Mouse (Mus musculus): ENCODE results near the gene Abhd14b. TPM values are rescaled to one million over a fixed set of nuclear protein-coding genes. Genes with fewer than 3 reads are reported as not detected.

Gene Abhd14b
- total RNA-seq, 2 experiments from 2014 or later, result 25.2 to 45.0 TPM

DNA sequence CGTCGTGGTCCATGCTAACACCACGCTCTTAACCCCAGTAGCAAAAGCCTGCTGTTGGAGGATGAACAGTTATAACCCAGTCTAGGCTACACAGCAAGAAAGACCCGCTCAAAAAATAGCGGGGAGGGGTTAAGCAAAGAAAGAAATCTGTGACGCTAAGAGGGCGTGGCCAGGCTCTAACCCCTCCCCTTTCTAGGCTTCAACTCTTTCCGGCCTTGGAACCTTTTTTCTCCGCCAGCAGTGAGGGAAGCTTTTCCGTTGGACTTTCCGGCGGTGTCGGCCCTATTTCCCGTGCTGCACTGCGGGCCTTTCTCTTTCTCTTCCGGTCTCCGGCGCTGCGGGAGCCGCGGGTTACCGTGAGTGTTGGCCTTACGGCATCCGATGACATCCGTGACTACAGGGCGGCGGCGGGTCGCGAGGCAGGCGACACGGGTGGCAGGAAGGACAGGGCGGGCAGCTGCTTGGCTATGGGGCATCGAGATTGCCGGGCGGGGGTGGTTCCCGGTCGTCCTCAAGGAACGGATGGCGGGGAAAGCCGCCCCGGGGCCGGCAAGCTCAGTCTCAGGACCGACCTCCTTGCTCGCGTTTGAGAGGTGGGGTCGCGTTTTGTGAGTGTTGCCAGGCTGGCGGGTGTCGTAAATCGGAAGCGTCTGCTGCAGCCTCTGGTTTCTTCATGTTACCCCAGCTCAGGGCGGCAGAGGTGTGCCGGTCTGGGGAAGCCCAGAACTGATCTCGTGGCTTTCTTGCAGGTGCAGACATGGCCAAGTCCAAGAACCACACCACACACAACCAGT, 17.8 kb upstream of the Abhd14b start, which contains the start of gene Rpl29:
Gene Rpl29 (plus strand): TSS at position 234 of the 794 bp plus-strand sequence.
- peak; percentile 93 to 95 for DNase-seq

DNA sequence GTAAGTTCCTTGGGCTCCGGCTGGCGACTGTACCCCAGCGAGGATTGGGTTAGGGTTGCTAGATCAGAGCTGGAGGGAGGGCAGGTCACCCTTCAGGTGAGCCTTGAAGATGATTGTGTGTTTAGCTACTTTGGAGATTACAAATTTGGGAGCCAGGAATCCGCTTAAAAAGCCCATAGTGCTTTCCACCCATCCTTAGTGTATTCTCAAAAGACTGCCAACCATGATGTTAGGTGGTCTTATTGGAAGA, 17.3 kb upstream of the Abhd14b start:
- no peak for DNase-seq

DNA sequence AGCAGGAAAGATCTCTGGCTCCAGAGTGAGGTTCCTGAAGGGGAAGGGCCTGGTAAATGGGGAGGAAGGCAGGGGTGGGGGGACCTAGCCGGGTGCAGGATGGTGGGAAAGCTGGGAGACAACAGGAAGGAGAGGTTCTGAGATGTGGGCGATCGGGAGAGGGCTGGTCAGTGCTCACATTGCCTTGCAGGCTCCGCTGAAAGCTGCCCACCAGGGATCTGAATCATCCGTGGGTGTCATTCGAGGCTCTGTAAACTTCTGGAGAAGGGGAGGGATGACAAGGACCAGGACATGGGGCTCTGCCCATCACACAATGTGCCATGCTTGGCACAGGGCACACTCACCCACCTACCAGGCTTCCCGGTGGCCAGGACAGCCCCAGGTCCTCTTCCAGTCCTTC, 13.9 kb upstream of the Abhd14b start:
- DNase-seq, result no peak

DNA sequence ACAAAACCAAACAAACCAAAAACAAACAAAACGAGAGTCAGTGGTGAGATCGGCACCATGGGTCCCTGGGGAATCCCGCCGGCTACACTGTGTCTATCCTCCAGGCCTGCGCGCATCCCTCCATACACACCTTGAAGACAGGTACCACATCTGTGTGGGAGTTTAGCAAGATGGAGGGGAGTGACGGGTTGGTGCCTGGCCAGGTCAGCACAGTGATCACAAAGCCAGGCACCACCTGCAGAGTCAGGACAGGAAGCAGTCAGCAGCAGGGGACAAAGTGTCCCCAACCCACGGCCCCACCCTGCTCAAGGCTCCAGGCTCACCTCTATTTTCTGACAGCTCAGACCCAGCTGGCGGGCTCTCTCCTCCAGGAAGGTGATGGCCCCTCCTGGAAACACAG, 10.7 kb upstream of the Abhd14b start:
- no peak for DNase-seq

DNA sequence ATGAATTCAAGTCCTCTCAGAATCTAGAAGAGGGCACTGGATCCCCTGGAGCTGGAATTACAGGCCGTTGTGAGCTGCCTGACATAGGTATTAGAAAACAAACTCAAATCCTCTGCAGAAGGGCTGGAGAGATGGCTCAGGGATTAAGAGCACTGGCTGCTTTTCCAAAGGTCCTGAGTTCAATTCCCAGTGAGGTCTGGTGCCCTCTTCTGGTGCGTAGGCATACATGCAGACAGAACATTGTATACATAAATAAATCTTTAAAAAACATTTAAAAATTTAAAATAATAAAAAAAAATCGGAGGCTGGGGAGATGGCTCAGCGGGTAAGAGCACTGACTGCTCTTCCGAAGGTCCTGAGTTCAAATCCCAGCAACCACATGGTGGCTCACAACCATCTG, 4.6 kb upstream of the Abhd14b start:
- DNase-seq, result no peak

DNA sequence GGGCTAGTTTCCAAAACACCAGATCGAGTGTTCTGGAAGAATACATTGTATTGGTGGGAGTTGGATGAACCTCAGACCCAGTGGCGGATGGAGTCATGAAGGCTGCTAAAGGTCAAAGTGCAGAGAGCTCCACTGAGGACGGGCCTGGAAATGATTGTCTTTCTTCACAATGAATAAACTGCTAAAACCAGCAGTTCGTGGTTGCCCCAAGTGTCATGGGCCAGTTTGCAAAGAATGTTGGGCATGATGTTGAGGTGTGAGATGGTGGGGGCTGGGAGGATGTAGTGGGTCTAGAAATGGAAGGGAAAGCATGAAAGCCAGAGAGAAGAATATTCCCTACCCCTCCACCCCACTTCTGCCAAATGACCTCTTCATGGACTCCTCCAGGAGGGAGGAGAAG, 2.4 kb upstream of the Abhd14b start:
- DNase-seq, result no peak

DNA sequence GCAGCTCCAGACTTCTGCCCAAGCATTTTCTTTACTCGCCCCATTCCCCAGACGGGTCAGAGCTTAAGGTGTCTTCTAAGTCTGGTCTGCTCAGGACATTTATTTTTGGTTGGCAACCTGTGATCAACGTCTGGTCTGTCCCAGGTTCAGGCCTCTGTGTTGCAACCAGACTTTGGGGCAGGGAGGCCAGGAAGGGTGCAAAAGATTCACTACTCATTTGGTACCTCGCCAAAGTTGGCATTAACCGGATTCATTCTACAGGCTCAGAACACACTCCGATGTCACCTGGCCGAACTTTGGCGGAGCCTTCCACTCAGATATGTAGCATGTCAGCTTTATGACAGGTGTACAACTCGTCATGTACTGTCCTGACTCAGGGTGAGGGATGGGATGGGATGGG, 692 bp downstream of the Abhd14b start:
- DNase-seq, result no peak

DNA sequence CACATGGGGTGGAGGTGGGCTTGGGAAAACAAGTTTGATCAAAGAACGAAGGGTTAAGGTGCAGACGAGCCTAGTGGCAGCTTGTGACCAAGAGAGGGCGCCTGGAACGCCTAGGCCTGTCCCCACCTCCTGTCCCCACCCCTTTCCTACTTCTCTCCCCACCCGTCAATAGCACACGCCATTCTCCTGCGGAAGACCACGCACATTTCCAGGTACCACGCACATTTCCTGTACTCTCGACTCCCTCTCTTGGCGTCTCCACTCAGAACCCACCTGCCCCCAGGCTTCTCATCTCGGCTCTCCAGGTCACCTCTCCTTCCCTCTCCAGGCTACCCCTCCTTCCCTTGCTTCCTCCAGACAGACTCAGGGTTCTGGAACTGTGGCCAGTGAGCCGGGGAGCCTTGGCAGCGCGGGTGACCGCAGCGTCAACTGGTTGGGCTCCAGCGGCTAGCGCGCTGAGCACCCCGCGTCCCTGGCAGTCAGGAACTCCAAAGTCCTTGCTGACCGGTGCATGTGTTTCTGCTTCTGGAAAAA, 1.3 kb downstream of the Abhd14b start:
- peak; percentile 83 to 86 for DNase-seq

DNA sequence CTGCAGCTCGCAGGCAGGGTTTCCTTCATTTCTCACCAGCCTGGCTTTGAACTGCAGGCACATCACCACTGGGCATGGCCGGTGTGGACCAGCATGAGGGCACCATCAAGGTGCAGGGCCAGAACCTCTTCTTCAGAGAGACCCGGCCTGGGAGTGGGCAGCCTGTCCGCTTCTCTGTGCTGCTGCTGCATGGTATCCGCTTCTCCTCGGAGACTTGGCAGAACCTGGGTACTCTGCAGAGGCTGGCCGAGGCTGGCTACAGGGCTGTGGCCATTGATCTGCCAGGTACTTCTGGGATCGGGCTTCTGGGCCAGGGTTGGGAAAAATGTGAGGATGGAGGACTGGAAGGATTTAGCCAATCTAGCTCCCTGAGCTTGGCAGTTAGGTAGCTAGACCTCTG, 2.7 kb downstream of the Abhd14b start:
- DNase-seq, result no peak

DNA sequence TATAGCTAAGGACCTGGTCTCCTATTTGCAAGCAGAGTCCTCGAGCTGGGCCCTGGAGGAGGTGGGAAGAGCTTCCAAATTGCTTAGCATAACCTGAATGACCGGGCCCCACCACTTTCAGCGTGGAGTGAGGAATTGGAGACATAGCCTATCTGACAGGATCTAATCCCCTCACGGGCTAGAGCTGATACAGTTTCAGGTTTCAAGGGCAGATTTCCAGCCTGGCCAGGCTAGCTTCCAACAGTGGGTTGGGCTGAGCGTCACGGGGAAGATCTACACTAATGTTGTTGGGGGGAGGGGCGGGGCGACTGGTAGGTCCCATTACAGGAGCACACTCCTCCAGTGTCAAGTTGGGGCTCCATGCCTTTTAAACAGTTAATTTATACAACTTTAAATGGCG, 3.4 kb downstream of the Abhd14b start:
- peak; percentile 81 to 86 for DNase-seq

DNA sequence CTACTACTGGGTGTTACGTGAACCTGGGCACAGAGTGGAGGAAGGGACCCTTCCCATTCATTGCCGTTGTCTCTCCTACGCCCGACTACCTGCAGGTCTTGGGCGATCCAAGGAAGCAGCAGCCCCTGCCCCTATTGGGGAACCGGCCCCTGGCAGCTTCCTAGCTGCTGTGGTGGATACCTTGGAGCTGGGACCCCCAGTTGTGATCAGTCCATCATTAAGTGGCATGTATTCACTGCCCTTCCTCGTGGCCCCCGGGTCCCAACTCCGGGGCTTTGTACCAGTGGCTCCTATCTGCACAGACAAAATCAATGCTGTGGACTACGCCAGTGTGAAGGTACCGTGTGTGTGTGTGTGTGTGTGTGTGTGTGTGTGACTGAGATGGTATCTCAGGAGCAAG, 4.0 kb downstream of the Abhd14b start:
- DNase-seq, result no peak

DNA sequence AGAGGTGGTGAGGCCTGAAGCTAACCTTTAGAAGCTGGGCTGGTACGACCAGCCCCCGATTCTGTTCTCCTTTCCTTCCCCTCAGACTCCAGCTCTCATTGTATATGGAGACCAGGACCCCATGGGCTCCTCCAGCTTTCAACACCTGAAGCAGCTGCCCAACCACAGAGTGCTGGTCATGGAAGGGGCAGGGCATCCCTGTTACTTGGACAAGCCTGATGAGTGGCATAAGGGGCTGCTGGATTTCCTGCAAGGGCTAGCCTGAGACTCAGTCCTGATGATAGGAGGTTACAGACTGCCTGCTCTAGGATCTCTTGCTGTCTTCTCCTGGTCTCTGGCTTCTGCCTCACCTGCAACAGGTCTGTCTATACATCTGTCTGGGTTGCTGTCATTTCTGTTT, 4.6 kb downstream of the Abhd14b start:
- DNase-seq, result no peak

DNA sequence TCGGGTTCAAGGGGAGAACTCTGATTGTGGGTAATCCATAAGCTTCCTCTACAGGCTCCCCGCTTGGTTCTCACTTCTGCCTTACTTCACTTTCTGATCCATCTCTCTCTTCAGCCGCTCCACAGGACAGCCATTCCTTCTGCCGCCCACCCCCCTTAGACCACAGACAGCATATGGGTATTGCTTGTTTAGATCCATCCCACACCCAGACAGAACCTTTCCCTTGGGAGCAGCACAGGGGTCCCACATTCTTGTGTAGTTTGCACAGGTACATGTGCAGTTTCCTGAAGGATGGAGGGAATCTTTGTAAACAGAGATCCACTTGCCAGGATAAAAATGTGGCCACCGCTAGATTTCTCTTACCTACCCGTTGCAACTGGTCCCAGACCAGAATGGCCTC, 5.1 kb downstream of the Abhd14b start:
- no peak for DNase-seq

DNA sequence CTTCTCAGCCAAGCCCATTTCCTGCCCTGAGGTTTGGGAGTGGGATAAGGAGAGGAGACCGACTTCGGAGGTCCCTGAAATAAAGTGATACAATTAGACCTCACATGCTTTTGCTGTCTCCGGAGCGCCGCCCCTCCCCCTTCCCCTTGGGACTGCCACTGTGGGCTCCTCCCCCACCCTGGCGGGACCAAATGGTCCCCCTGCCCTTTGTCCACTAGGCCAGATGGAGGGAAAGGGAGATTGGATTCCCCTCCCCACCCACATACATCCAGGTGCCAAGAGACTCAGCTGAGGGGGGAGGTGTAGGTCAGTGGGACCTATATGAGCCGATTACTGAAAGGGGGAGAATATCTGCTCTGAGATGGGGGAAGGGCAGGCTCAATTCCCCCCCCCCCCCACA, 5.6 kb downstream of the Abhd14b start:
- peak in 1 of 2 experiments; percentile 55 for DNase-seq

DNA sequence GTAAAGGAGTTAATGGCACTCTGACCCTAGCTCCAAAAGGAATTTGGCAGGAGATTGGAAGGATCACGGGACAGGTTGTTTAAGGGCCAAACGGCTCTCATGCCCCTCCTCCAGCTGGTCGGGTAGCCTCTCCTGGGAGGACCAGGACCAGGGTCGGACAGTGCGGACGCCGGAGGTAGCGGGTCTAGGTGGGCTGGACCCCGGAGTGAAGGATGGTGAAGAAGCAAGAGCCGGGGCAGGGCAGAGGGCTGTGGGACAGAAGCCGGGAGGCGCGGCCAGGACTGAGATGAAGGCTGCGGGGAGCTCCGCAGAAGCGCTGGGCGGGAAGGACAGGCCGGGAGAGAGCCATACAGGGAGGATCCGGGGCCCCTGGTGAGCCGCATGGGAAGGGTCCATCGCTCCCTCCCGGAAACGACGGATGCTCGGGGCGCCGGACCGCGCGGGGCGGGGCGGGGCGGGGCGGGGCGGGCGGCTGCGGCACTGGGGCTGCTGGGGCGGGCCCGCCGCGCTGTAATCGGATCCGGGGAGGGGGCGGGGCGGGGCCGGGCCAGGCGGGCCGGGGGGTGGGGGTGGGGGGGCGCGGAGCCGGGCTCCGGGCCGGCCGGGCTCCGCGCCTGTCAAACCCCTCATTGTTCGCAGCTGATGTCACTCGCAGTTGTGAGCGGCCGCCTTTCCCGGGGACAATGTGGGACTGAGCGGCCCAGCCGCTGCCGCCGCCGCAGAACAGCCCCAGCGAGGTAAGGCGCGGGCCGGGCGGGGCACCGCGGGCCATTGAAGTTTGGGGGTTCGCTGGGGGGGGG, 6.2 kb downstream of the Abhd14b start, which contains the start of gene Pcbp4:
Gene Pcbp4 (plus strand): TSS at position 21 of the 800 bp plus-strand sequence.
- DNase-seq, result peak; percentile 67 to 73

DNA sequence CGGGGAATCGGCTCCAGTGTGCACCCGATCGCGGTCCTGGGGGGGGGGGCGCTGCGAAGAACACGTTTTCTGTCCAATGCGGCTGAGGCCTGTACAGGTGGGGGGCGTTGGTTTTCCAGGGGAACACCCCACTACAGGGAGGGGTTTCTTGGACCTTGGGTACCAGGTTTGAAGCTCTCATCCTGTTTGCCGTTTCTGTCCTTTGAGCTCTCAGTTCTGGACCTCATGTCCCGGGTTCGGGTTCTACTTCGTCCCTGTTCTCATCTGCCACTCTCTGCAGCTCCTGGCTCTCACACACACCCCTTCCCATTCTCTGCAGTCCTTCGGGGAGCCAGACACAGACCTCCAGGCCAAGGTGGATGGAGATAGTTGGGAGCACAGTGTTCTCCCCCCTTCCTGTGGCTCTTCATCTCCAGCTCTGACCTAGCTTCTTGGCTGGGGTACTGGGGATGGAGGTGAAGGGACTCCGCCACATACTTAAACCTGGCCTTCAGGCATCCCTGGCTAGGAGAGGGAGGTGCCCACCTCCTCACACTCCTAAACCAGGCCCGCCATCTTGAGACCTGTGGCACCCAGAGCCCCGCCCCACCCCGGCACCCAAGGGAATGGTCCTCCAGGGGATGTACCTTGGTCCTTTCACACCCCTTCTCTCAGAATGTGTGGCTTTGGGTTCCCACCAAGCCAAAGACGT, 7.0 kb downstream of the Abhd14b start:
- no peak for DNase-seq

DNA sequence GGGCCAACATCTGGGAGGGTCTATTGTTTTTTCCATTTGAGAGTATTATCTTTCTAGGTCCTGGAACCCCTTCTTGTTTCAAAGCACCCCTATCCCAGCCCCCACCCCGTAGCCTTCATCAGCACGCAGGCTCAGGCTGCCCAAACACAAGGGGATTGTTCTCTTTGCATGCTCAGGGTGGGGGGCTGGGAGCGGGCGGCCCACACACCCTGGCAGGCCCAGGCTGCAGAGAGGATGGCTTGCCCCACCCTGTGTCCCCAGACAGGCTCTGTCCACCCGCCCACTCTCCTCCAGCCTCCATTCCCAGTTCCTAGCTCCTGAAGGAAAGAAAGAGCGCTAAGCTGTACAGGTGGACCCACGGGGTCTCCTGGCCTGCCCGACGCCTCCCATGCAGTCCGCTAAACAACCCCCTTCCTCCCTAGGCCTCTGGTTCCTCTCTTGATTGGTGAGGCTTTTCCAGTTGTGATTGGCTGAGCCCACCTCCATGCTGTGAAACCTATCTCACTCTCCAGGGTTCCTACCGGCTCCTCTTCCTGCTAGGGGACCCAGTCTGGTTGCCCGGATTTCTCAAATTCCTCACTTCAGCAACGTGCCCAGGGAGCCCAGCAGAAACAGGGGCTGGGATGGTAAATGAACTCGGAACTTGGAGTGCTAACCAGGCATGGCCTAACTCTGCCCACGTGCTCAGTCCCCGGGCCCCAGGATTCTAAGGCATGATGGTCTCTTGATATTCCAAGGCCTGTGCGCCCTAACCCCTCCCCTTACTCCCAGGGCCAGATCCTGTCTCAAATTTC, 7.8 kb downstream of the Abhd14b start:
- no peak for DNase-seq

DNA sequence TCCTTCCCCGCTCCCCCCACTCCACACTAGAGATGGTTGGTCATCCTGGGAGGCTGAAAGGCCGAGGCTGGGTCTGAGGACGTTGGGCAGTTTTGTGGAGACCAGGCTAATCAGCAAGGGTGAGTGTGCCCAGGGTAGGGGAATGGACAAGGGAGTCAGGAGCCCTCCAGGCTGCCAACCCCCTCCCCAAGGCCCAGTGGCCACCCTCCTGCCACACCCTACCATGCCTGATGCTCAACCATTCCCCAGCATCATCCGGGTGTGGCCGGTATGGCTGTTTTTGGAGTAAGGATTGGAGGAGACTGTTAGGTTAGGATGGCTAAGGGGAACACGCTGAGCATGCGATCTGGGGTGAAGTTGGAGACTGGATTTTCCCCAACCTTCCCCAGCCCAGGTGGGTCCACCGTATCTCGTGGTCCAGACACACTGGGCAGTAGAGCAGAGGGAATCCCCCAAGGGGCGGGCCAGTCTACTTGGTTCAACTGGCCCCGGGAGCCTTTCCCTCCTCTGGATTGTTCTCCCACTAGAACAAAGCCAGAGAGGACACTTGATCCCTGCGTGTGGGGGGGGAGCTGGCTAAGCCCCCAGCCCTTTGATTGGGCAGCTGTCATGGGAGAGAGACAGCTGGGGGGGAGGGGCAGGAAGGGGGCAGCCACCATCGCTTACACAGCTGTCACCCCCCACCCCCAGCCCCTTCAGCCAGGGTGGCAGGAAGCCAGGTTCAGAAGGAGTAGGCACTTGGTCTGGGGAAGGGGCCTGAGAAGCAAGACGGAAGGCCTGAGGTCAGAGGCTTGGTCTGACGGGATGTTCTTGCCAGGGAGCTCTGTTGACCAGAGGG, 9.3 kb downstream of the Abhd14b start:
- no peak for DNase-seq

DNA sequence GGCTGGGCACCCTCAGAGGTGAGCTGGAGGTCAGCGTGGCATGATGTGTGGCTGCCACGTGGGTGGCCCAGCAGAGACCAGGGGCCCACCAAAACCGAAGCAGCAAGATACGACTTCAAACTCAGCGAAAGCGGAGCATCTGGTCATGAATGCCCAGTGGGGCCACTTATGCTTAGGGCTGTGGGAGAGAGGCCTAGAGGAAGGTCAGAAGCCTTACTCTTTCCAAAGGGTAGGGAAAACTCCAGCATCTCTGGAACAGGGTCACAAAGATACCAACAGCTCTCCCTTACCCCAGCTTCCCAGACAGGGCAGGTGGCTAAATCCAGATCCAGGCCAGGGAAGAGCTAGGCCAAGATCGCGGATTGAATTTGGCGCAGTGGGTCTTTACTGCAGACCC, 9.9 kb downstream of the Abhd14b start:
- no peak for DNase-seq

DNA sequence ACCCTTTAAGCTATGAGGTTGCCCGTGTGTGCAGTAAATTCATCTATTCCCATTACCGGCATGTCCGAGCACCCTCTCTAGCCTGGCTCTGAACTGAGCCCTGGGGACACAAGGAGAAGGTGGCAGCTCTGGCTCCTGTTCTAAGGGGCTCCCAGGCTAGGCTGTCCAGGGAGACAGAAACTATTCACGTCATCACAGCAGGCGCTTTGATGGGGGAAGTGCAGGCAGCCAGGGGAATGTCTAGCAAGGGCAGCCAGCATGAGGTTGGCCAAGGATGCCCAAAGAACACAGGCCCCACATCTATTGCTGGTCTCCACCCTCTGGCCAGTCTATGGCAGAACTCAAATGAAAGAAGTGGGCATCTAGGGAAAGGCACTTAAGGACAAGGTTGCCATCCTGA, 10.7 kb downstream of the Abhd14b start:
- no peak for DNase-seq

DNA sequence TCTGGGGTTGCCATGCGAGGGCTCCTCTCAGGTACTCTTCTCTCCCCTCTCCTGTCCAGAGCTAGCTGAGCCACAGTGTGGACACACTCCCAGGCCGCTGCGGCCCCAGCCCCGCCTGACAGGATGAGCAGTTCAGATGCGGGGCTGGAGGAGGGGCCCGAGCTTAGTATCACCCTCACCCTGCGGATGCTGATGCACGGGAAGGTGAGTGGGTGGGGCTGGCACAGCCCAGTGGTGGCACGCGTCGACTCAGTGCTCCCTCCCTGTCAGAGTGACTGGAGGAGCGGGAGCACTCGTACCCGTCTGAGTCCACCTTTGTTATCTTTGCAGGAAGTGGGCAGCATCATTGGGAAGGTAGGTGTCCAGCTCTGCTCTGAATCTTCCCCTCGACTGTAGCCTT, 12.7 kb downstream of the Abhd14b start:
- no peak for DNase-seq
